Mouse (Mus musculus) lung, postnatal 0 days (tissue): ENCODE measurements around the gene Ramp2.

Experiments
- CTCF ChIP-seq: IDR thresholded peaks from 2 replicates; pipeline ENCODE4 v1.5.1; 2016; ENCODE audit warnings: antibody characterized with exemption, mild to moderate bottlenecking
- EP300 ChIP-seq: IDR thresholded peaks from 2 replicates; pipeline ENCODE4 v1.6.1; 2016; ENCODE audit warnings: antibody characterized with exemption, mild to moderate bottlenecking, control low read depth

GRCm38 (mm10) chr11:101230061-101230511 is 15.7 kb upstream of the Ramp2 start:
- TF ChIP-seq CTCF (no peak), EP300 (no peak)
